Mouse (Mus musculus) heart, embryonic 10.5 days (tissue): Measurements from ENCODE around the gene Neurog3. TPM values are rescaled to one million over a fixed set of nuclear protein-coding genes. Genes with fewer than 3 reads are reported as not detected.

Source experiments
- DNase-seq: peaks from one replicate; pipeline ENCODE4 v3.0.0-alpha.2; 2017; ENCODE audit warnings: low spot score
- H3K27ac ChIP-seq: fragments of 300-500 bp; sonication (generic); 2 replicates; pipeline ENCODE4 v1.5.1; 2016; ENCODE audit warnings: mild to moderate bottlenecking
- H3K27me3 ChIP-seq: fragments of 300-500 bp; sonication (generic); 2 replicates; pipeline ENCODE4 v1.6.1; 2016; ENCODE audit warnings: mild to moderate bottlenecking; ENCODE audit not compliant: poor library complexity, insufficient read depth, severe bottlenecking
- H3K36me3 ChIP-seq: fragments of 300-500 bp; sonication (generic); 2 replicates; pipeline ENCODE4 v1.6.1; 2016; ENCODE audit warnings: mild to moderate bottlenecking, moderate library complexity
- H3K4me1 ChIP-seq: fragments of 300-500 bp; sonication (generic); 2 replicates; pipeline ENCODE4 v1.6.1; 2016; ENCODE audit warnings: mild to moderate bottlenecking
- H3K4me3 ChIP-seq: fragments of 300-500 bp; sonication (generic); 2 replicates; pipeline ENCODE4 v1.5.1; 2016; ENCODE audit warnings: mild to moderate bottlenecking, moderate library complexity
- H3K9me3 ChIP-seq: fragments of 300-500 bp; sonication (generic); 2 replicates; pipeline ENCODE4 v1.6.1; 2016; ENCODE audit warnings: mild to moderate bottlenecking, moderate library complexity
- WGBS: fragments of 180-500 bp; shearing (Covaris S2); methylation state at CpG from one replicate; pipeline ENCODE4 v1.1.7; 2016; 5-methylcytosine and 5-hydroxymethylcytosine counted together
- polyA plus RNA-seq: library from polyadenylated mRNA; unstranded; fragments of >200 nt; fragmentation: Nextera tagmentation; extraction: Ambion mirVana; gene quantifications from 2 replicates; pipeline ENCODE4 v1.2.1, GENCODE M21; 2016

The Neurog3 gene
- polyA plus RNA-seq, 1 experiment from 2014 or later = not detected

DNA sequence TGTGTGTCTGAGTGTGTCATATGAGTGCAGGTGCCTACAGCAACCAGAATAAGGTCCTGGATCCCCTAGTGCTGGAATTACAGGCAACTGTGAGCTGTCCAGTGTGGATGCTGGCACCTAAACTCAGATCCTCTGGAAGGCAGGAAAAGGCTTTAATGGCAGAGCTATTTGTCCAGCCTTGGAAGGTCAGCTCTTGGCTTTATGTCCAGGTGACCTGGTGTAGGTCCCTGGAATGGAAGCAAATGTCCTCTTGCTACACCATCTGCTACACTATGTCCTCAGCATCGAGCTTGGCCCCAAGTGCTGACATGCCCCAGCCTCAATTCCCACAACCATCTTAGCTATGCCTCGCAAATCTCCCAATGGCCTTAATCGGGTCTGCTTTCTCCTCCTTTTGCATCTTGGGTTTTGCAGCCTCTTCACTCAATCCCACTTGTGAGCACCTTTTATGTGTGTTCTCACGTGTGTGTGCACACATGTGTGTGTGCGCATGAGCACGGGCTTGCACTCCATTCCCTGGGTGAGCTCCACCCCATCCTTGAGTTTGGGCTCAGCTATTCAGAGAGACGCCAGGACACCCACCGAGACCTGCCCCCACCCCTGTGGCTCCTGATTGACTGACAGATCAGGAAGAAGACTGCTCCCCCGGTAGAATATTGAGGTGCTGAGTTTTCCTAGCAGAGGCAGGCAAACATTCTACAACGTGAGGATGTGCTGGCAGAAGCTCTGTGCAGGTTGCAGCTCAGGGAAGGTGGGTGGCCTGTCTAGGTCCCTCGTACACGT, 14.8 kb downstream of the Neurog3 start:
- H3K27me3 ChIP-seq = peaks cover 59% of the 10 kb centered on the region
- WGBS = 53% methylated on average over 12 of the region's 12 CpGs
- no peaks in the 10 kb centered on the region for H3K4me1 ChIP-seq

DNA sequence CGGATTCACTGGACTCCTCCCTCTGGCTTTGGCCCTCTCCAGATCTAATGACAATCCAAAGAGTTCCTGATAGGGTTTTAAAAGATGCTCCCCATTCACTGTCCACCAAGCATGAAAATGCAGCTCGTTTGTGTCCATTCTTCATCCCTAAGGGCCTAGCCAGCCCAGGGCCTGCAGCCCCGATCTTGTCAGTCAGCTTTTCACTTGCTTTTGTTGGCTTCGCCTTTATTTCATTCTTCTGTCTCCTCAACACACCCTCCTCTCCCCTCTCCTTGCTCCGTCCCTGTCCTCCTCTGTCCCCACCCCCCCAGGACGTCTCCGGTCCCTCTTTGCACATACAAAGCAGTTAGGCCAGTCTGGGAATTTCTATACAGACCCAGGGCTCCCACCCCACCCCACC, 17.0 kb downstream of the Neurog3 start:
- WGBS = 55% methylated on average over 7 of the region's 7 CpGs
- H3K27me3 ChIP-seq = peaks cover 48% of the 10 kb centered on the region
- H3K9me3 ChIP-seq = no peaks in the 10 kb centered on the region
- DNase-seq = no peak
- H3K27ac ChIP-seq = no peak overlapping the region
- H3K4me1 ChIP-seq = no peaks in the 10 kb centered on the region
- H3K4me3 ChIP-seq = no peak overlapping the region
- H3K36me3 ChIP-seq = no peaks in the 10 kb centered on the region

More for the DNA sequence above, 14.8 kb downstream of the Neurog3 start:
- no peak overlapping the region for H3K4me3 ChIP-seq
- DNase-seq = no peak
- H3K36me3 ChIP-seq = no peaks in the 10 kb centered on the region
- H3K27ac ChIP-seq = no peak overlapping the region
- H3K9me3 ChIP-seq = no peaks in the 10 kb centered on the region

DNA sequence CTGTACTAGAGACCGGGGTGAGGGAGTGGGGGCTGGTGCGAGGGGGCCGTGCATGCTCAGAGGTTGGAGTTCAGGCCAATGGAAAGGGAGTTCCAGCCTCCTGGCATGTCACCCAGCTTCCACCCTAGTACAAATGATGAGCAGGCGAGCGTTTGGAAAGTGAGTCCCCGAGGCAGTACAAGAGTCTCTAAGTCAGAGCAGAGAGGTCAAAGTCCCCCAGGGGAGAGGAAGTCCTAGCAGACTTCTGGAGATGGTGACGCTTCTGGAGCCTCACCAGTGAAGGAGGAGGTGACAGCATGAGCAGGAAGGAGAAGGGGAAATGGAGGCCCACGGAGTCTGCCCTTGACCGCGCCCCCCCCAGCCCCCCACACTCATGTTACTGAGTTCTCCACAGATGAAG, 29.5 kb downstream of the Neurog3 start:
- WGBS = 60% methylated on average over 10 of the region's 10 CpGs
- no peaks in the 10 kb centered on the region for H3K4me1 ChIP-seq
- H3K4me3 ChIP-seq = no peak overlapping the region
- no peak for DNase-seq
- peaks cover 24% of the 10 kb centered on the region for H3K27me3 ChIP-seq
- no peak overlapping the region for H3K27ac ChIP-seq
- H3K9me3 ChIP-seq = no peaks in the 10 kb centered on the region
- no peaks in the 10 kb centered on the region for H3K36me3 ChIP-seq

- Histone ChIP-seq H3K9me3 (no peaks in the 10 kb centered on the region), H3K27me3 (peaks cover 29% of the 10 kb centered on the region; the same call in 1 of the 2 replicates), H3K27ac (no peak overlapping the region), H3K36me3 (no peaks in the 10 kb centered on the region), H3K4me3 (no peak overlapping the region), H3K4me1 (peaks cover 15% of the 10 kb centered on the region; the same call in 1 of the 2 replicates)
- DNase-seq = no peak
- 7% methylated on average over 9 of the region's 9 CpGs for WGBS
Measured at GRCm38 (mm10) chr10:62172841-62173553, 40.1 kb downstream of the Neurog3 start.

DNA sequence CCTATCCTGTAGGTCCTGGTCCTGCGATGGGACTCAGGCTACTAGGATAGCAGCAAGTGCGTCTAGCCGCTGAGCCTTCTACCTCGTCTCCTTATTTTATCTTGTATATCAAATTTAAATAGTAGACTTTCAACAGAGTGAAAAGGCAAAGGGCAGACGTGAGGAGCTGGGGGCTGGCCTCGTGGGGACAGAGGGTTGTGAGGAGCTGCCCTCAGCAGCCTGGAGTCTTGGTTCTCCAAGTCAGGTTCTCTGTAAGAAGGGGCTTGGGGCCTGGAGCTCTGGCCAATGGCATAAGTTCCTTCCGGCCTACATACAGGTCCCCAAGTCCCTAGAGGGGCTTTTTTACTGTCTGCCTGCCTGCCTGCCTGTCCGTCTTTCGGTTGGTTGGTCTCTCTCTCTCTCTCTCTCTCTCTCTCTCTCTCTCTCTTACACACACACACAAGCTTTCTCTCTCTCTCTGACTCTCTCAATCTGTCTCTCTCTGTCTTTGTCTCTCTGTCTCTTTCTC, 41.1 kb downstream of the Neurog3 start:
- no peaks in the 10 kb centered on the region for H3K36me3 ChIP-seq
- no peaks in the 10 kb centered on the region for H3K9me3 ChIP-seq
- peaks cover 15% of the 10 kb centered on the region; the same call in 1 of the 2 replicates for H3K4me1 ChIP-seq
- no peak overlapping the region for H3K4me3 ChIP-seq
- H3K27ac ChIP-seq = no peak overlapping the region
- DNase-seq = no peak
- 35% methylated on average over 9 of the region's 9 CpGs for WGBS
- H3K27me3 ChIP-seq = peaks cover 29% of the 10 kb centered on the region; the same call in 1 of the 2 replicates

DNA sequence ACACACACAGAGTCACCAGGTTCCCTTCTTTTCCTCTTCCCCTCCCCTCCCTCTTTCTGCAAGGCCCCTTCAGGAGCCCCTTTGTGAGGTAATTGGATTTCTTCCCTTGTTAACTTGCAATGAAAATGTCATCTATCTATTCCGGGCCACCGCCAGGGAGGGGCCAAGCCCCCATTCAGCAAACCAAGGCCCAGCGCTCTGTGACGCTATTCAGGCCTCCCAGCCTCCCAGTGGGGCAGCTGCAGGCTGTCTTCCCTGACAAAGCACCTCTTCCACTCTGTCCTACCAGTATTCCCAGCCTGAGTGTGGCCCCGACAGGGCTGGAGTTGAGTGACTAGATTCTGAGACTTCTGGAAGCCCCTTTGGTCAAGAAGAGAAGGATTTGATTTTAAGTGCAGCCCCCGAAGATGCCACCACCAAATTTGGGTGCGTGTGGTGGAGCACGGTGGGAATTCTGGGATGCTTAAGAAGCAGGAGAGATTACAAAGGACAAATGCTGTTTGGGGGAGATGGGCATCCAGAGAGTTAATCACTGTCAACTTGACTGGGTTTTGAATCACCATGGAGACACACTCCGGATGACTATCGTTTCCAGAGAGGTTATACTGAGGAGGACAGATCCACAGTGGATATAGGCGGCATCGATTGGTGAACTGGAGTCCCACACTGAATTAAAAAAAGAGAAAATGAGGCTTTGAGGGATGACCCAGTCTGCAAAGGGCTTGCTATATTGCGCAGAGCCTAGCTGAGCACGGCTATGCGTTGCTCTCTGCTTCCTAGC, 41.8 kb downstream of the Neurog3 start:
- 58% methylated on average over 15 of the region's 15 CpGs for WGBS
- H3K4me1 ChIP-seq = peaks cover 15% of the 10 kb centered on the region; the same call in 1 of the 2 replicates
- DNase-seq = no peak
- H3K4me3 ChIP-seq = no peak overlapping the region
- H3K9me3 ChIP-seq = no peaks in the 10 kb centered on the region
- no peak overlapping the region for H3K27ac ChIP-seq
- peaks cover 29% of the 10 kb centered on the region; the same call in 1 of the 2 replicates for H3K27me3 ChIP-seq
- H3K36me3 ChIP-seq = no peaks in the 10 kb centered on the region

GRCm38 (mm10) chr10:62179944-62180343, 47.1 kb downstream of the Neurog3 start:
- 78% methylated on average over 3 of the region's 3 CpGs for WGBS
- no peak overlapping the region for H3K4me3 ChIP-seq

GRCm38 (mm10) chr10:62181701-62182100, 48.8 kb downstream of the Neurog3 start:
- Histone ChIP-seq H3K36me3 (no peaks in the 10 kb centered on the region), H3K27ac (no peak overlapping the region), H3K4me1 (no peaks in the 10 kb centered on the region), H3K27me3 (peaks cover 17% of the 10 kb centered on the region), H3K4me3 (no peak overlapping the region), H3K9me3 (no peaks in the 10 kb centered on the region)
- 43% methylated on average over 3 of the region's 3 CpGs for WGBS
- no peak for DNase-seq

More at GRCm38 (mm10) chr10:62179944-62180343, 47.1 kb downstream of the Neurog3 start:
- Histone ChIP-seq H3K9me3 (no peaks in the 10 kb centered on the region), H3K27me3 (peaks cover 17% of the 10 kb centered on the region), H3K27ac (no peak overlapping the region), H3K36me3 (no peaks in the 10 kb centered on the region), H3K4me1 (no peaks in the 10 kb centered on the region)
- DNase-seq = no peak

- H3K36me3 ChIP-seq = no peaks in the 10 kb centered on the region
- H3K4me3 ChIP-seq = no peak overlapping the region
- no peak for DNase-seq
- H3K4me1 ChIP-seq = no peaks in the 10 kb centered on the region
- 67% methylated on average over 6 of the region's 6 CpGs for WGBS
- peaks cover 17% of the 10 kb centered on the region for H3K27me3 ChIP-seq
- no peaks in the 10 kb centered on the region for H3K9me3 ChIP-seq
- H3K27ac ChIP-seq = no peak overlapping the region
Measured at GRCm38 (mm10) chr10:62182471-62183014, 49.7 kb downstream of the Neurog3 start.

GRCm38 (mm10) chr10:62183053-62183452, 50.2 kb downstream of the Neurog3 start:
- Histone ChIP-seq H3K4me3 (no peak overlapping the region), H3K27ac (no peak overlapping the region), H3K4me1 (no peaks in the 10 kb centered on the region), H3K9me3 (no peaks in the 10 kb centered on the region), H3K36me3 (no peaks in the 10 kb centered on the region), H3K27me3 (peaks cover 14% of the 10 kb centered on the region)
- 3% methylated on average over 10 of the region's 10 CpGs for WGBS
- peak; percentile 95 for DNase-seq
